Mouse (Mus musculus) kidney, adult 2 months (tissue): ENCODE data around the gene Cyp3a57.

ENCODE experiments used
- CTCF ChIP-seq: fragments of 200-500 bp; conservative IDR thresholded peaks from 2 replicates; pipeline ENCODE4 v1.5.1; 2011; ENCODE audit warnings: low read depth, mild to moderate bottlenecking, control low read depth, low read length, moderate library complexity, mixed read lengths; ENCODE audit not compliant: insufficient read depth, insufficient read length
- POLR2A ChIP-seq: fragments of 200-500 bp; IDR thresholded peaks from one replicate; pipeline ENCODE4 v1.6.1; 2011; ENCODE audit warnings: low read depth, low read length, control low read depth

DNA sequence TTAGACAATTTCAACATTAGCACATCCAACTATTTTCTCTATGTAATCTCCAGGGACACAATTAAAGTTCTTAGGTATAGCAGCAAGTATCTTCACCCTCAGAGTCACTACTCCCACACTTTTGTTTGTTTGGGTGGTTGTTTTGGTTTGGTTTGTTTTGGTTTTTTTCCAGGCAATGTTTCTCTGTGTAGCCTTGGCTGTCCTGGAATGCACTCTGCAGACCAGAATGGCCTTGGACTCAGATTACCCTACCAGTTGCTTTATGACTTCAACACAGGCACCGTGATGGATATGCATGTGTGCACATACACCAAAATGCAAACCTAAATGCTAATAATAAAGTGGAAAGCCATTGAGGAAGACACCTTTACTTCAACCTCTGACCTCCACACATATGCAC lies 88.6 kb downstream of the Cyp3a57 start:
- no peak for TF ChIP-seq CTCF
- no peak for TF ChIP-seq POLR2A
